Mouse (Mus musculus) stomach, postnatal 0 days (tissue): ENCODE measurements at regions not wholly inside any gene's neighbourhood (a gene's known extent, or its start where the extent isn't known, plus 50 kb on each side); places are given as distances from the start of the nearest gene placed in this dataset.

Source experiments
- CTCF ChIP-seq: IDR thresholded peaks from 2 replicates; pipeline ENCODE4 v1.5.1; 2016; ENCODE audit warnings: antibody characterized with exemption, low read depth, mild to moderate bottlenecking, moderate library complexity
- EP300 ChIP-seq: optimal IDR thresholded peaks from 2 replicates; pipeline ENCODE3; 2016; ENCODE audit warnings: antibody characterized with exemption

GRCm38 (mm10) chr1:105083551-105084103 is 272.9 kb downstream of the Rnf152 start:
- TF ChIP-seq CTCF: no peak
- TF ChIP-seq EP300: no peak
